Mouse (Mus musculus) heart, postnatal 14 days (tissue): ENCODE measurements around the gene Dot1l. TPM values are rescaled to one million over a fixed set of nuclear protein-coding genes. Genes with fewer than 3 reads are reported as not detected.
"Not testable (repeated sequence)": the region's sequence is repeated elsewhere in the genome, so short reads cannot be mapped to it uniquely, and the experiment has no call there.

Experiments
- DNase-seq, 2 experiments: peaks; one replicate each; pipeline ENCODE4 v3.0.0; 2021 to 2022
- intact Hi-C: fragments of 180-260 bp; cut with DNase I; formaldehyde crosslinking; loops from one replicate; pipeline ENCODE4 v1.15.1; 2025
- total RNA-seq, 2 experiments: library from RNA; stranded (reverse); gene quantifications; 2 replicates each; pipeline ENCODE4 v1.2.3; 2021

The Dot1l gene
- total RNA-seq, 2 experiments from 2014 or later: 55.1 to 56.3 TPM

- peak; percentile 73 to 76 for DNase-seq
Measured at GRCm38 (mm10) chr10:80807057-80807627, 52.1 kb downstream of the Dot1l start.

DNA sequence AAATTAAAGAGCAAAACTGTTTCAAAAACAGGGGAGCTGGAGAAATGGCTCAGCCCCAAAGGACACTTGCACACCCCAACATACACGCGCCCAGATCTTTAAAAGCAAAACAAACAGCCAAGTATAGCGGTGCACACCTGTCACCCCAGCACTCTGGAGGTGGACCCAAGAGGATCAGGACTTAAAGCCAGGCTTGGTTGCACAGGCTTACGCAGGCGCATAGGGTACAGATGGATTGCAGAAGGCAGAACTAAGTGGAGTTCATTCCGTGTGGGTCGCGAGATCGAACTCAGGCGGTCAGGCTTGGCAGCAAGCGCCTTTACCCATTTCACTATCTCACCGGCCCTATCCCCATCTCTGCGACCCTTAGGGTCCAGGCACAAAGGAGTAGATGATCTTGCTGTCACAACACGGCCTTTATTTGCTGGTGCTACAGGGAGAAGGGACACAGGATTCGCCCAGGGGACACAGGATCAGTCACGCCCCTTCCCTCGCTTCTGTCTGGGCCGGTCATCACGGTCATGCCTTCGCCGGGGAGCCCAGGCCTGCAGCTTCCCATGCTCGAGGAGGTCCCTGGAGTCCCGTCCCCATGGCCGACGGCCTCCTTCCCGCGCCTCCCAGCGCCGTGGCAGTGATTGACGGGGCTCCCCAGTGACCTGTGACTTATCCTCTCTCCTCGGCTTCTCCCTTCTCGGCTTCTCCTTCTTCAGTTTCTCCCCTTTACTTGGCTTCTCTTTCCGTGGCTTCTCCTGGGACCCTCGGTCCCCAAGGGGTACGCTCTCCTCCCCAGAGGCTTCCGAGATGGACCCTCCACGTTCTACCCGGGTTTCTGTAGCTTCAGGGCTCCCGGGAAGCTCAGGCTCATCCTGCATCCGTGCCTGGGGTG is 53.3 kb downstream of the Dot1l start:
- DNase-seq: no peak
- intact Hi-C loops: no loop called here

More at GRCm38 (mm10) chr10:80807057-80807627, 52.1 kb downstream of the Dot1l start:
- intact Hi-C loops: no loop called here

DNA sequence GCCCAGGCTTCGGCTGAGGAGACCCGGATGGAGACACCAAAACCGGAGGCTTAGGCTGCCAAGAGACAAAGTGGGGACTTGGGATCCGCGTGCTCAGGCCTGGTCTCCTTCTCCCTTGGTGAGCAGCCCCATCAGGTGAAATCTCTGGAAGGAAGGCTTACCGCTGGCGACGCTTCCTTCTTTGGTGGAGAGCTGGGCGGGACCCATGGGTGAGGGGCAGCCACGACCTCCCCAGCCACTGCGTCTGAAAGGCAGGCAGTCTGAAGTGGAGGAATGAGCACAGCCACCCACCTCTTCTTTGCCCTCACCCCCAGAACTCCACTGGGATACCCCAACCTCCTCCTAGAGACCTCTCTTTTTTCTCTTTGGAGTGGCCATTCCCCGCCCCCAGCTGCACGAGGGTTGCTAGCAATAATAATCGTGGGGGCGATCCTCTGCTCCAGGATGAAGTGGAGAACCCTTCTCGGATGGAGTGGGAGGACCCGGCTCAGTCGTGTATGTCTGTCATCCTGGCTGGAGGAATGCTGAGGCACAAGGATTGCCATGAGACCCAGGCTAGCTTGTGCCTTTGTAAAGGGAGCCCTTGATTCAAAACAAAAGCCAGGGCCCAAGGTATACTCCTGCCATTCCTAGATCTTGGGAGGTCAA is 54.1 kb downstream of the Dot1l start:
- intact Hi-C loops: no loop called here

GRCm38 (mm10) chr10:80810084-80810483 is 55.1 kb downstream of the Dot1l start:
- peak in 1 of 2 experiments; percentile 7 for DNase-seq
- intact Hi-C loops: no loop called here

More for the DNA sequence above, 54.1 kb downstream of the Dot1l start:
- no peak for DNase-seq

GRCm38 (mm10) chr10:80812391-80813041 is 57.5 kb downstream of the Dot1l start:
- intact Hi-C loops: no loop called here
- no peak for DNase-seq

DNA sequence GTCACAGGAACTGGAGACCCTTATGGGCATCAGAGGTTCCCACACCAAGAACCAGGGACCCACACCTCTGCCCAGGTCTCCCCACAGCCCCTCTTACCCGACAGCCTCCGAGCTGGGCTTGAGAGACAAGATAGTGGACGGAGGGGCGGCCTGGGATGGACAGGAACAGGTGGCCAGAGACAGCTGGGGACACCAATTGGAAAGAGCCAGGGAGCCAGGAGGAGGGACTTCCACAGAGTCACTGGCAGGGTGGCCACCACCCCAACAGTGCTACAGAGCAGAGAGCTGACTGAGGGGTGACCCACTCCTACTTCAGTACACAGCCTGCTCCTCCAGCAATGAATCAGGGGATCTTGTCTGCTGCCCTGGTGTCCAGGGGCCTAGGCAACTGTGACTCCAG is 58.4 kb downstream of the Dot1l start, which contains the start of gene Jsrp1:
Jsrp1 (minus strand) TSS at position 133 of the 400 bp plus-strand sequence.
- intact Hi-C loops: no loop called here
- DNase-seq: no peak

DNA sequence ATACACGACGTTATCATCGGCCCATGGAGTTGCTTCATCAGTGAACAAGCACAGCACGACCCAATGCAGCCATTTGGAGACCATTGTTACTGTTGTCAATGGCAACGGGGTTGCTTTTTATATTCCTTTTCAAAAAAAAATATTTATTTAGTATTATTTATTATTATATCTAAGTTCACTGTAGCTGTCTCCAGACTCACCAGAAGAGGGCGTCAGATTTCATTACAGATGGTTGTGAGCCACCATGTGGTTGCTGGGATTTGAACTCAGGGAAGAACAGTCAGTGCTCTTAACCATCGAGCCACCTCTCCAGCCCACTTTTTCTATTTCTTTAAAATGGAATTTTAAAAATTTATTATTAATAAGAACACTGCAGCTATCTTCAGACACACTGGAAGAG is 59.8 kb downstream of the Dot1l start:
- intact Hi-C loops: no loop called here
- no peak for DNase-seq

DNA sequence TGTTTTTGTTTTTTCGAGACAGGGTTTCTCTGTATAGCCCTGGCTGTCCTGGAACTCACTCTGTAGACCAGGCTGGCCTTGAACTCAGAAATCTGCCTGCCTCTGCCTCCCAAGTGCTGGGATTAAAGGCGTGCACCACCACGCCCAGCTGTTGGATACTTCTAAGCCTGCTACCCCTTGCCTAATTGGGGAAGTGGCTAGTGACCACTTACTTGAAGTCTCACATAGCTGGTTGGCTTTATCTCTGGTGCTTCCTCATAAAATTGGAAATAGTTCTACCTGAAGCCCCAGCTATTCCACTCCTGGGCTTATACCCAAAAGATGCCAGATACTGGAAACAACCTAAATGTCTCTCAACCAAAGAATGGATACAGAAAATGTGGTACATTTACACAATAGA is 61.3 kb downstream of the Dot1l start:
- DNase-seq, intact Hi-C loops: not testable (repeated sequence)

GRCm38 (mm10) chr10:80817164-80817563 is 62.2 kb downstream of the Dot1l start:
- intact Hi-C loops: no loop called here
- DNase-seq: no peak

DNA sequence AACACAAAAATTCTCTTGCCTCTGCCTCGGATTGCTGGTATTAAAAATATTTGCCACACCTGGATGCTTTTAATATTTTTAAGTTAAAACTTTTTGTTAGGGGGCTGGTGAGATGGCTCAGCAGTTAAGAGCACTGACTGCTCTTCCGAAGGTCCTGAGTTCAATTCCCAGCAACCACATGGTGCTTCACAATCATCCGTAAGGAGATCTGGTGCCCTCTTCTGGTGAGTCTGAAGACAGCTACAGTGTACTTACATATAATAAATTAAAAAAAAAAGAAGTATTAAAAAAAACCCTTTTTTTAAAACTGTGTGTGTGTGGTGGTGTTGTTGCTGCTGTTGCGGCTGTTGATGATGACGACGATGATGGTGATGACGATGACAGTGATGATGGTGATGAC is 62.9 kb downstream of the Dot1l start:
- DNase-seq, intact Hi-C loops: not testable (repeated sequence)

- intact Hi-C loops: no loop called here
- DNase-seq: no peak
Measured at GRCm38 (mm10) chr10:80818599-80819281, 63.7 kb downstream of the Dot1l start.

- intact Hi-C loops: no loop called here
- no peak for DNase-seq
Measured at GRCm38 (mm10) chr10:80819406-80819805, 64.4 kb downstream of the Dot1l start.

GRCm38 (mm10) chr10:80821991-80822390 is 67.0 kb downstream of the Dot1l start:
- intact Hi-C loops: loop anchor here (2.0 to 5.0 kb wide), 2 partner anchors 57 to 175 kb away; no protein-coding TSS in a partner anchor
- no peak for DNase-seq

DNA sequence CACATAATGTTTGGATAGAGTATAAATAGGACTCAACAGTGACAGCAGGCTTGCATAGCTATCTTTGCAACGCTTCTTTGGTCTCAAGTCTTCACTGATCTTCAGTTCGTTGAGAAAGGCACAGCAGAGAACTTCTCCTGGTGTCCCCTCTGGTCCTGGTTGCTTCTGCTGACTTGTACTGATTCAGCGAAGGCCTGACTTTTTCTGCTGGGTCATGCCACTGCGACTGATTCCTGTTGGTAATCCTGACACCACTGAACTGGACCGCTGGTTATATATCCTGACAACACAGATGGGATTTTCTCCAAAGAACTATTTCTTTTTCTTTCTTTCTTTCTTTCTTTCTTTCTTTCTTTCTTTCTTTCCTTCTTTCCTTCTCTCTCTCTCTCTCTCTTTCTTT is 67.5 kb downstream of the Dot1l start:
- intact Hi-C loops: loop anchor here (2.0 to 5.0 kb wide), 2 partner anchors 56 to 175 kb away; no protein-coding TSS in a partner anchor

GRCm38 (mm10) chr10:80823316-80823715 is 68.3 kb downstream of the Dot1l start:
- intact Hi-C loops: loop anchor here (2.0 to 5.0 kb wide), 2 partner anchors 55 to 174 kb away; no protein-coding TSS in a partner anchor
- DNase-seq: no peak

More for the DNA sequence above, 67.5 kb downstream of the Dot1l start:
- no peak for DNase-seq

DNA sequence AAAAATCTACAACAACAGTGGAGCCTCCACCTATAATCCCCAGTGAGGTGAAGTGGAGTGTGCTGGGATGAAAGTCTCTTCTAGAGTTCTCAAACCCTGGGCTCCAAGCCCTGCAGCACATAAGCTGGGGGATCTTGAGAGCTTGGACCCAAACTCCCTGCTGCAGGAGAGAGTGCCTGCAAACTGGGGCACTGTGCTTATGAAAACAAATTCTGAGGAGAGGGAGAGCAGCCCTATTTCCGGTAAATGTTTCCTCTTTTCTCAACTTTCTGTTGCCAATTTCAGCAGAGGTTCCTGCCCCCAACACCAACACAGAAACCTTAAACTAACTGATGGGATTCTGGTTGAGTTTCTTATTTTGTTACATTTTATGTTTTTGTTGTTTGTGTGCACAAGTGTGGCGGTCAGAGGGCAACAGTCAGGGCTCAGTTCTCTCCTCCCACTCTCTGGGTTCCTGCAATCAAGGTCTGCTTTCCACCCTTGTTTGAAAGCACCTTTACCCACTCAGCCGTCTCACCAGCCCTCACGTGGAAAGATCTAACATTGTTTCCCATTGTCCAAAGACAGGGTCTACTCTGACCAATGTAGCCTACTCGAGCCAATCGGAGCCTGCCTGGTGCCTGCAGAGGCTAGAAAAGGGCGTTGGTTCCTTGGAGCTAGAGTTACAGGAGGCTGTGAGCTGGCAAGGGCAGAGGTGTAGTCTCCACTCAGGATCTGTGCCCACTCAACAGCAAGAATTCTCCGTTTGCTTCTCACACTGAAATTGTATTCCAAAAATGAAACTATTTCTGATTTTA is 69.0 kb downstream of the Dot1l start:
- intact Hi-C loops: loop anchor here (2.0 to 5.0 kb wide), 2 partner anchors 55 to 173 kb away; no protein-coding TSS in a partner anchor
- no peak for DNase-seq

GRCm38 (mm10) chr10:80824827-80825226 is 69.8 kb downstream of the Dot1l start:
- intact Hi-C loops: loop anchor here (5.0 kb wide), 1 partner anchor 172 kb away; no protein-coding TSS in a partner anchor
- DNase-seq: no peak

GRCm38 (mm10) chr10:80826151-80827062 is 71.4 kb downstream of the Dot1l start, which contains the start of gene Oaz1:
Gene Oaz1 (plus strand): TSS chr10:80826656.
- peak; percentile 96 to 99 for DNase-seq
- intact Hi-C loops: no loop called here
